Mouse (Mus musculus) small intestine, adult 2 months (tissue): ENCODE data around the gene Adamts12.

Source experiments
- CTCF ChIP-seq: fragments of 200-500 bp; IDR thresholded peaks from 2 replicates; pipeline ENCODE4 v1.5.1; 2012; ENCODE audit warnings: low read depth, mild to moderate bottlenecking, control low read depth, inconsistent platforms, low read length, moderate library complexity, mixed read lengths; ENCODE audit not compliant: insufficient replicate concordance, insufficient read length; ENCODE audit errors: extremely low read depth
- POLR2A ChIP-seq: fragments of 200-500 bp; IDR thresholded peaks from 2 replicates; pipeline ENCODE4 v1.6.1; 2012; ENCODE audit warnings: low read depth, mild to moderate bottlenecking, control low read depth, inconsistent platforms, low read length, moderate library complexity

DNA sequence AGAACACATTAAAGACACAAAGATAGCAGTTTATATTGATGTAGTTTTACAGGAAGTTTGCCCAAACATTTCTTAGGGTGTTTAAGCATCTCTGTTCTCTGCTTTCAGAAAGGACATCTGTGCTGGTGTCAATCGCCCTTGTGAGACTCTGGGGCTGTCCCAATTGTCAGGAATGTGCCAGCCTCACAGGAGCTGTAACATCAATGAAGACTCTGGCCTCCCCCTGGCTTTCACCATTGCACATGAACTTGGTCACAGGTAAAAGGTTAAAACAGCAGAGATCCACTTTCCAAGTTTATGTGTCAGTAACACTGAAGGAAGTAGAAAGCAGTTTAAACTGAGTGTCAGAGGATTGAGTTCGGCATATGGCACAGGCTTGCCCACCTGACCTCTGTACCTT, 176.7 kb downstream of the Adamts12 start:
- TF ChIP-seq CTCF: no peak
- TF ChIP-seq POLR2A: no peak
